Mouse (Mus musculus): Measurements from ENCODE around the gene Syngr2. TPM values are rescaled to one million over a fixed set of nuclear protein-coding genes. Genes with fewer than 3 reads are reported as not detected.
A peak's percentile ranks its signal among the peaks of the same experiment; 100 is the strongest.

The Syngr2 gene
- 145 TPM in 2 replicates for polyA plus RNA-seq (2014; fragmentation: Nextera tagmentation; extraction: Ambion mirVana)

- DNase-seq (ENCODE audit: low spot score) = peak; percentile 86
- Histone ChIP-seq H3K27ac (ENCODE audit: low read depth) (peak within 1 kb of the TSS; percentile 70), H3K9me3 (ENCODE audit: control insufficient read depth, low read length) (no peaks in the 10 kb centered on the region), H3K4me2 (ENCODE audit: low read length) (peak within 1 kb of the TSS; percentile 99), H3K27me3 (replicated peaks; ENCODE audit: control insufficient read depth, insufficient read depth, low read length) (no peaks in the 10 kb centered on the region), H3K4me1 (replicated peaks; ENCODE audit: control insufficient read depth, insufficient read depth, low read length) (peaks cover 7% of the 10 kb centered on the region), H3K36me3 (ENCODE audit: control insufficient read depth, insufficient read depth, low read length) (peaks cover 25% of the 10 kb centered on the region), H3K4me3 (ENCODE audit: low read depth, low read length) (peak within 1 kb of the TSS; percentile 77), H3K9ac (ENCODE audit: low read length) (peak within 1 kb of the TSS; percentile 77)
- WGBS = 2% methylated on average over 65 of the region's 75 CpGs
- ATAC-seq (replicated peaks; ENCODE audit: low FRiP score, low TSS enrichment, low read depth) = peak; percentile 71
Measured at GRCm38 (mm10) chr11:117809407-117810311, at the start of gene Syngr2, which contains the start of gene Gm20708. Syngr2 (plus strand) TSS chr11:117809668. Gm20708 (plus strand) TSS chr11:117809668.

DNA sequence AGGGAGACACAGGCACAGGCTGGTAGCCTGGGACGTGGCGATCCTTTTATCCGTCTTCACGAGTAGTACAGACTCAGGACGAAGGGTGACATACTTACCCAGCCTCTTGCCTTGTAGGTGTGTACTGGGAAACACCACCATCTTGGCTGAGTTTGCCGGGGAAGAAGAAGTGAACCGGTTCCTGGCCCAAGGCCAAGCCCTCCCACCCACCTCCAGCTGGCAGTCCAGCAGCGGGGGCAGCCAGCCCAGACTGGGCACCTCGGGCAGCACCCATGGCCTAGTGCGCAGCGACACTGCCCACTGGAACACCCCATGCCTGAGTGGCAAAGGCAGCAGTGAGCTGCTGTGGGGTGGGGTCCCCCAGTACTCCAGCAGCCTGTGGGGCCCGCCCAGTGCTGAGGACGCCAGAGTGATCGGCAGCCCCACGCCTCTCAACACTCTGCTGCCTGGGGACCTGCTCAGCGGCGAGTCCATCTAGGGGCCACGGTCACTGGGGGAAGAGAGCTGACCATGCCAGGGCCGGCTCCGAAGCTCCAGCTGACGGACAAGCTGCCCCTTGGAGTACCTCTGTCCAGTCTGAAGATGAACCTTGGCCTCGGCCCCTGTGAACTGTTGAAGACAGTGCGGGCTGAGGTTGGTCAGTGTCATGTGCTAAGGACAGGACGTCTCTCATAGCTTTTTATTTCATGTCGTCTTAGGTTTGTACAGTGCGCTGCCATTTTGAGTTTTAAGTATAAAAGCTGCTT lies 48.9 kb upstream of the Syngr2 start:
- H3K9me3 ChIP-seq (ENCODE audit: control insufficient read depth, low read length) = no peaks in the 10 kb centered on the region
- H3K4me3 ChIP-seq (ENCODE audit: low read depth, low read length) = no peak overlapping the region
- H3K27ac ChIP-seq (ENCODE audit: low read depth) = no peak overlapping the region
- H3K9ac ChIP-seq (ENCODE audit: low read length) = no peak overlapping the region
- no peak overlapping the region for H3K4me2 ChIP-seq (ENCODE audit: low read length)
- peaks cover 89% of the 10 kb centered on the region for H3K36me3 ChIP-seq (ENCODE audit: control insufficient read depth, insufficient read depth, low read length)
- ATAC-seq (replicated peaks; ENCODE audit: low FRiP score, low TSS enrichment, low read depth) (peak; percentile 19; the same call in 1 of the 2 replicates), DNase-seq (ENCODE audit: low spot score) (no peak)
- H3K27me3 ChIP-seq (replicated peaks; ENCODE audit: control insufficient read depth, insufficient read depth, low read length) = no peaks in the 10 kb centered on the region
- 92% methylated on average over 26 of the region's 26 CpGs for WGBS
- H3K4me1 ChIP-seq (replicated peaks; ENCODE audit: control insufficient read depth, insufficient read depth, low read length) = no peaks in the 10 kb centered on the region

GRCm38 (mm10) chr11:117761801-117762200 lies 47.7 kb upstream of the Syngr2 start:
- Histone ChIP-seq H3K9ac (ENCODE audit: low read length) (no peak overlapping the region), H3K4me1 (replicated peaks; ENCODE audit: control insufficient read depth, insufficient read depth, low read length) (no peaks in the 10 kb centered on the region), H3K36me3 (ENCODE audit: control insufficient read depth, insufficient read depth, low read length) (peaks cover 84% of the 10 kb centered on the region), H3K4me3 (ENCODE audit: low read depth, low read length) (no peak overlapping the region), H3K27ac (ENCODE audit: low read depth) (no peak overlapping the region), H3K27me3 (replicated peaks; ENCODE audit: control insufficient read depth, insufficient read depth, low read length) (no peaks in the 10 kb centered on the region), H3K9me3 (ENCODE audit: control insufficient read depth, low read length) (no peaks in the 10 kb centered on the region), H3K4me2 (ENCODE audit: low read length) (no peak overlapping the region)
- WGBS = 82% methylated on average over 13 of the region's 13 CpGs
- no peak for DNase-seq (ENCODE audit: low spot score)
- no peak for ATAC-seq (replicated peaks; ENCODE audit: low FRiP score, low TSS enrichment, low read depth)

GRCm38 (mm10) chr11:117762246-117762645 lies 47.2 kb upstream of the Syngr2 start:
- Histone ChIP-seq H3K27ac (ENCODE audit: low read depth) (no peak overlapping the region), H3K9me3 (ENCODE audit: control insufficient read depth, low read length) (no peaks in the 10 kb centered on the region), H3K4me1 (replicated peaks; ENCODE audit: control insufficient read depth, insufficient read depth, low read length) (no peaks in the 10 kb centered on the region), H3K4me2 (ENCODE audit: low read length) (no peak overlapping the region), H3K27me3 (replicated peaks; ENCODE audit: control insufficient read depth, insufficient read depth, low read length) (no peaks in the 10 kb centered on the region), H3K9ac (ENCODE audit: low read length) (no peak overlapping the region), H3K4me3 (ENCODE audit: low read depth, low read length) (no peak overlapping the region), H3K36me3 (ENCODE audit: control insufficient read depth, insufficient read depth, low read length) (peaks cover 79% of the 10 kb centered on the region)
- WGBS = 82% methylated on average over 12 of the region's 12 CpGs
- ATAC-seq (replicated peaks; ENCODE audit: low FRiP score, low TSS enrichment, low read depth) = no peak
- no peak for DNase-seq (ENCODE audit: low spot score)

- H3K27ac ChIP-seq (ENCODE audit: low read depth) = no peak overlapping the region
- H3K9ac ChIP-seq (ENCODE audit: low read length) = no peak overlapping the region
- 86% methylated on average over 9 of the region's 9 CpGs for WGBS
- no peak for ATAC-seq (replicated peaks; ENCODE audit: low FRiP score, low TSS enrichment, low read depth)
- H3K27me3 ChIP-seq (replicated peaks; ENCODE audit: control insufficient read depth, insufficient read depth, low read length) = no peaks in the 10 kb centered on the region
- H3K4me1 ChIP-seq (replicated peaks; ENCODE audit: control insufficient read depth, insufficient read depth, low read length) = 0 out of 2 replicates have a peak, but pooled peaks cover under 1% of the 10 kb centered on the region
- no peak overlapping the region for H3K4me2 ChIP-seq (ENCODE audit: low read length)
- no peaks in the 10 kb centered on the region for H3K9me3 ChIP-seq (ENCODE audit: control insufficient read depth, low read length)
- H3K36me3 ChIP-seq (ENCODE audit: control insufficient read depth, insufficient read depth, low read length) = peaks cover 59% of the 10 kb centered on the region
- DNase-seq (ENCODE audit: low spot score) = no peak
- H3K4me3 ChIP-seq (ENCODE audit: low read depth, low read length) = no peak overlapping the region
Measured at GRCm38 (mm10) chr11:117764319-117764718, 45.1 kb upstream of the Syngr2 start.

GRCm38 (mm10) chr11:117765361-117765760 lies 44.1 kb upstream of the Syngr2 start:
- WGBS = 85% methylated on average over 5 of the region's 5 CpGs
- H3K27ac ChIP-seq (ENCODE audit: low read depth) = no peak overlapping the region
- peaks cover 49% of the 10 kb centered on the region for H3K36me3 ChIP-seq (ENCODE audit: control insufficient read depth, insufficient read depth, low read length)
- no peaks in the 10 kb centered on the region for H3K27me3 ChIP-seq (replicated peaks; ENCODE audit: control insufficient read depth, insufficient read depth, low read length)
- H3K9me3 ChIP-seq (ENCODE audit: control insufficient read depth, low read length) = no peaks in the 10 kb centered on the region
- H3K9ac ChIP-seq (ENCODE audit: low read length) = no peak overlapping the region
- H3K4me3 ChIP-seq (ENCODE audit: low read depth, low read length) = no peak overlapping the region
- no peak overlapping the region for H3K4me2 ChIP-seq (ENCODE audit: low read length)
- H3K4me1 ChIP-seq (replicated peaks; ENCODE audit: control insufficient read depth, insufficient read depth, low read length) = 0 out of 2 replicates have a peak, but pooled peaks cover 4% of the 10 kb centered on the region
- DNase-seq (ENCODE audit: low spot score) = no peak
- ATAC-seq (replicated peaks; ENCODE audit: low FRiP score, low TSS enrichment, low read depth) = no peak

DNA sequence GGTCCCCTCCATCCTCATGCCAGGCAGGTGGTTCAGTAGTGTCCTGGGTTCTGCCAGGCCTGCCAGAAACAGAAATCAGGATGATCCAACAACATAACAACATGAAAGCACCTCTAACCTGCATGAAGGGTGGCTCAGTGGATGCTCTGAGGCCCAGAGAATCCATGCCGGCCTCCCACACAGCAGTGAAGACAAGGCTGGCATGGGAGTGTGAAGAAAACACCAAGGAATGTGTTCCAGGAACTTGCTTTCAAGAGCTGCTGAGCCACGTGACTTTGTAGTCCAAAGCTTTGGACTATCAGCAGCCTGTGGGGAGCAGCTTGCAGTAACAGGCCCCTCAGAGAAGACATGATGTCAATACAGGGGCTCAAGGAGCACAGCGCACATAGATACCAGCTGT lies 43.2 kb upstream of the Syngr2 start:
- H3K27me3 ChIP-seq (replicated peaks; ENCODE audit: control insufficient read depth, insufficient read depth, low read length) = no peaks in the 10 kb centered on the region
- no peak overlapping the region for H3K27ac ChIP-seq (ENCODE audit: low read depth)
- H3K9me3 ChIP-seq (ENCODE audit: control insufficient read depth, low read length) = no peaks in the 10 kb centered on the region
- DNase-seq (ENCODE audit: low spot score) = no peak
- no peak overlapping the region for H3K4me2 ChIP-seq (ENCODE audit: low read length)
- H3K36me3 ChIP-seq (ENCODE audit: control insufficient read depth, insufficient read depth, low read length) = peaks cover 40% of the 10 kb centered on the region
- ATAC-seq (replicated peaks; ENCODE audit: low FRiP score, low TSS enrichment, low read depth) = no peak
- WGBS = 86% methylated on average over 3 of the region's 3 CpGs
- H3K9ac ChIP-seq (ENCODE audit: low read length) = no peak overlapping the region
- 0 out of 2 replicates have a peak, but pooled peaks cover 4% of the 10 kb centered on the region for H3K4me1 ChIP-seq (replicated peaks; ENCODE audit: control insufficient read depth, insufficient read depth, low read length)
- no peak overlapping the region for H3K4me3 ChIP-seq (ENCODE audit: low read depth, low read length)

DNA sequence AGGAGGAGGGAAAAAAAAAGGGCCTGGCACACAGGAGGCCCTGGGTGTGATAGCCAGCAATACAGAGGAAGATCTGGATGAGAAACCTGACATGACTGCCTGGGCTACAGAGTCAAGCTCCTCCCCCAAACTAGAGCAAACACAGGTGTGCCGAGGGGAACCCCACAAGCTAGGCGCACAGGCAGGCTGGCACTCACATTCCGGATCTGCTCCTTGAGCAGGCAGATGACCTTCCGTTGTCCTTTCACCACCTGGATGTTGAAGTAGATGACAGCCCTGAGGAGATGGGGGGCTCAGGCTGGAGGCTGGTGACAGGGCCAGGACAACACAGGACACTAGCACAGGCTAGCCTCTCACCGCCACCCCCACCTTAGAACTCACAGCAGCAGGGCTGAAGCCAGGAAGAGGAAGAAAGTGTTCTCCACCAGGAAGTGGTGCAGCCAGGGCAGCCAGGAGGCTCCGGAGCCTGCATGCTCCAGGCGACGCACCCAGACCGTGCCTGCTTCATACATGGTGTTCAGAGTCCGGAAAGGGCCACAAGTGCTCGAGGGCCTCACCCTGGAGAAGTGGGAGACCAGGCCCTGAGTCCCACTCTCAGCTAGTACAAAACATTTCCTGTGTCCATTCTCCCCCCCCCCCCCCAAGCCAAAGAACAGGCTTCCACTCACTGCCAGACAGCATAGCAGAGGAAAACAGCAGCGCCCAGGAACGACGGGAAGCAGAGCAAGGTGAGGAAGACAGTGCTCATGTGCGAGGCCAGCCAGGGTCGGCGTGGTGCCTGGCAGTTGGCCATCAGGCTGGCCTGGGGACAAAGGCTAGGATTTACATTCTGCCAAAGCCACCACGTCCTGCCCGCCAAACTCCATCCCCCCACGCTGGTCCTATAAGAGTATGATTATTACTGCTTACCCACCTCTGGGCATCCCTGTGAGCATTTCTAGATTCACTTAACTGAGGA lies 40.5 kb upstream of the Syngr2 start:
- DNase-seq (ENCODE audit: low spot score) (no peak), ATAC-seq (replicated peaks; ENCODE audit: low FRiP score, low TSS enrichment, low read depth) (no peak)
- Histone ChIP-seq H3K9ac (ENCODE audit: low read length) (no peak overlapping the region), H3K27ac (ENCODE audit: low read depth) (0 out of 2 replicates have a peak overlapping the region, but pooled peaks have one; percentile 11), H3K9me3 (ENCODE audit: control insufficient read depth, low read length) (no peaks in the 10 kb centered on the region), H3K27me3 (replicated peaks; ENCODE audit: control insufficient read depth, insufficient read depth, low read length) (no peaks in the 10 kb centered on the region), H3K4me2 (ENCODE audit: low read length) (no peak overlapping the region), H3K36me3 (ENCODE audit: control insufficient read depth, insufficient read depth, low read length) (peaks cover 24% of the 10 kb centered on the region), H3K4me3 (ENCODE audit: low read depth, low read length) (no peak overlapping the region), H3K4me1 (replicated peaks; ENCODE audit: control insufficient read depth, insufficient read depth, low read length) (0 out of 2 replicates have a peak, but pooled peaks cover 4% of the 10 kb centered on the region)
- 73% methylated on average over 20 of the region's 20 CpGs for WGBS
